Mouse (Mus musculus): ENCODE measurements around the gene Btg3.
"Not testable (repeated sequence)": the region's sequence is repeated elsewhere in the genome, so short reads cannot be mapped to it uniquely, and the experiment has no call there.

Gene Btg3

DNA sequence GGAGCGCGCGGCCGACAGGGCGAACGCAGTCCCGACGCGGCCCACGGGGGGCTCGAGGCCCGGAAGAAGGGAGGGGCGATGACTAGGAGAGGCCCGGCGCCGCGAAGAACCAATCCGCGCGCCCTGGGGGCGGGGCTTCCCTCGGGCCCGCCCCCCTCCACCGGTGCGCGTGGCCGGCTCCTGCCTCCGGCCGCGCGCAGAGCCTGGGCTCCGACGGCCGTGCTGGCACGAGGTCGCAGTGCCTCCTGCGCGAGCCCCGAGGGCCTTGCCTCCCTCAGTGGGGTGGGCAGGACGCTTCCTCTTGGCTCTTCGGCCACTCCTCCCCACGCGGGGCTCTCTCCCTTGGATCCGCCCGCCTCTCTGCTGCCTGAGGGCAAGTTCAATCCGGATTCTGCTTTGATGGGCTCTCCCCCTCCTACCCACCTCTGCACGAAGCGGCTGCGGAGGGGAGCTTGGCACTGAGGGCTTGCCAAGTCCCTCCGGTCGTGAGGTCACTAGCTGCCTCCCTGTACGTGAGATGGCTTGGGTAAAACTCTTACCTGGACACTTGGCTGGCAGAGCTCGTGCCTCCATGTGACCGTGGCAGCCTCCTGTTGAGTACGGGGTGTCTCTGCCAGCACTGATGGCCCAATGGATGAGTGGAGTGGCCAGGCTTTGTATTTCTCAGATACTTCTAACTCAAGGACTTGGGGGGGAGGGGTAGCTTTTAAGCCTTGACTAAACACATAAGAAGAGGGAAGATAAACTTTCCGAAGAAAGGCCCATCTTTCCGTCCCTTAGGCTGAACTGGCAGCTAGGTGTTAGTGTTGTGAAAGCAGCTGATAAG is at the start of gene Btg3:
Btg3 (minus strand) TSS at position 448 of the 826 bp plus-strand sequence.
- peak; percentile 90 for DNase-seq (ENCODE audit: low spot score)

DNA sequence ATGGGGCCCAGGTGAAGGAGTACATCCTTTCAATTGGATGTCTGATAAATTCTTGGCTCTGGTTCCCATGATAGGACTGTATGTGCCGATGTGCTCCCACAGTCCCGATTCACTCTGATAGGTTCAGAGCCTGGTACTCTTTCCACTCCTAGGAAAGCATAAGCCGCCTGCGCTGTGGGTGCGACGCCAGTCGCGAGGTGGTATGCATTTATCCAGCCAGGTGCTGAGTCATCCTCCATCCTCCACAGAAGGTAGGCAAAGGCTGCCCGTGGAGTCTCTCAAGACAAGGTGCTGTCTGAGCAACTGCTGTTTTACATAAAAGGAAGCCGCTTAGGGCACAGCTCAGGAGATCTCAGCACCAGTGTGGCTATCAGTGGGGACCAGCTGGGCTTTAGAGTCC is 40.7 kb upstream of the Btg3 start:
- no peak for DNase-seq (ENCODE audit: low spot score)

DNA sequence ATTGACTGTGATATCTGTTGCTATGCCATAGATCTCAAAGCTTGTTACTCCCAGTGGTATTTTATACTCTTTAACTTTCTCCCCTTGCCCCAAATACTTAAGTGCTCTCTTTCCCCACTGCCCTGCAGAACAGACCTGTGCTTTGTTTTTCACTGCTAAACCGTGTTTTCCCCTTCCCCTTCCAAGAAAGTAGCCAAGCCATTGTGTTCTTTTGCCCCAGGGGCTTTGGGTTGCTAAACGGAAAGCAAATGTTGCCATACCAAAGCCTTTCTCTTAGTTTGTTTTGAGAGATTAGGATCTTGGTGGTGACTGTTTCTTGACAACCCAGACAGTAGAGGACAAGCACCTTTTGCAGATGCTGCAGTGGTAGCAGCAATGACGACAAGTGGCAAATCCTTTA is 39.5 kb upstream of the Btg3 start:
- no peak for DNase-seq (ENCODE audit: low spot score)

DNA sequence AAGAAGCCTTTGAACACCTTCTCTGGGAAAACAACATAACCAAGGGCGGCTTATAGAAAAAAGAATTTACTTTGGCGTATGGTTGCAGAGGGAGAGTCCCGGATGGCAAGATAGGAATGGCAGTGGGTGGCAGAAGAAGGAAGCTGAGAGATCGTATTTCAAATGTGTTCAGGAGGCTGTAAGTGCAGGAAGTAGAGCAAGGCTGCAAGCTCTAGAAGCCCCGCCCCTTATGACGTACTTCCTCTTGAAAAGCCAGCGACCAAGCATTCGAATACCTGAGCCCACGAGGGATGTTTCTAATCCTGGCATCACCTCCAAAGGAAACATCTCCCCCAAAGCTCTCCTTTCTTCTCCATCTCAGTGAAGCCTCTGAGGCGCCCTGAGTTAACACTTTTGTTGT is 33.0 kb upstream of the Btg3 start:
- DNase-seq (ENCODE audit: low spot score): no peak

DNA sequence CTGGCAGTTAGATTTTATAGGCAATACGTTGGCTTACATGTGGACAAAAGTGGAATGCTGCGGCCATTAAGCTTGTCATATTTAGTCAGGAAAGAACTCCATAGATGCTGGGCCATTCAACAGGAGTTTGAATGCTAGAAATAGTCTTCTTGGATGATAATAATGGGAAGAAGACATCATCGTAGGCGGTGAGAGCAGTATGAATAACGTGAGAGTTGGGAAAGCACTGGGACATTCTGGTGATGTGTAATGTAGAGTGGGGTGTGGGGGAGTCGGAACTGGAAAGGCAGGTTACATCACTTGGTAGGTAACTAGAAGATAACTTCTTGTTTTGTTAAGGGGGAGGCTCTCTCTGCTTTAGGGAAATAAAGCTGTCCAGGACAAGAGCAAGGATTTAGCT is 30.9 kb upstream of the Btg3 start:
- DNase-seq (ENCODE audit: low spot score): no peak

DNA sequence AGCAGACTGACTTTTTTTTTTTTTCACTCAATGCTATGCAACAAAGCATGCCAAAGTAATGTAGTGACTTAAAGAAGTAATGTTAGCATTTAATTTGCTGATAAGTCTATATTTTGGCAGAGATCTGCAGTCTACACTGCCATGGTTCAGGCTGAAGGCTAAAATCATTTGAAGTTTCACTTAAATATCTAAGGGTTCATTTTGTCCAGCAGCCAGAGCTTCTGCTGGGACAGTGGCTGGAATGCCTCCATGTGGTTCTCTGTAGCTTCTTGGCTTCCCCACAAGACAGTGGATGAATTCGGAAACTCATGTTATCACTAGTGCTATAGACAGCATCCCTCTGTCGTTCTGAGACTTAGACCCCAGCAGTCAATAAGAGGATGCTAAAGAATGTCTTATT is 29.7 kb upstream of the Btg3 start:
- no peak for DNase-seq (ENCODE audit: low spot score)

DNA sequence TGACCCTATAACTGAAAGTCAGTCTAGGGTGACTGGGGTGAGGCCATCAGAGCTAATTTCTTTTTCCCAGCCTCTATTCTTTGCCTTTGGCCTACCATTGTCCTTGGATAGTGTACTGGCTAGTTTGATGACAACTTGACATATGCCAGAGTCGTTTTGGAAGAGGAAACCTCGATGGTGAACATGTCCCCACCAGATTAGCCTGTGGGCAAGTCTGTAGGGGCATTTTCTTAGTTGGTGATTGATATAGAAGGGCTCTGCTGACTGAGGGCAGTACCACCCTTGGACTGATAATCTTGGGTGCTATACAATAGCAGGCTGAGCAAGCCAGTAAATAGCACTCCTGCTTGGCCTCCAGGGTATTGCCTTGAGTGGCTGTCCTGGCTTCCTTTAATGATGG is 25.3 kb upstream of the Btg3 start:
- DNase-seq (ENCODE audit: low spot score): no peak

DNA sequence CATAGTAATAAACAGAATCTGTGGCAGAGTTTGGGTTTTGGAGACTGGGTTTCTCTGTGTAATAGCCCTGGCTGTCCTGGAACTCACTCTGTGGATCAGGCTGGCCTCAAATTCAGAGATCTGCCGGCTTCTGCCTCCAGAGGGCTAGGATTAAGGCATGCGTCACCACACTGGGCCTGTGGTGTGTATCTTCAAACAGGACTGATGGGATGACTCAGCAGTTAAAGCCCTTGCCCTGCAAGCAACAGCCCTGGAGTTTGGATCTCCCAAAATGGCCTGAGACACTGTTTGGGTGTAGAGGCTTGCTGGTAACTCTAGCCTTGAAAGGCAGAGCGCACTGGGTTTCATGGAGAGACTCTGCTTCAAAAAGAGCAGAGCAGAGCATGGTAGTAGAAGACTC is 22.4 kb upstream of the Btg3 start:
- no peak for DNase-seq (ENCODE audit: low spot score)

DNA sequence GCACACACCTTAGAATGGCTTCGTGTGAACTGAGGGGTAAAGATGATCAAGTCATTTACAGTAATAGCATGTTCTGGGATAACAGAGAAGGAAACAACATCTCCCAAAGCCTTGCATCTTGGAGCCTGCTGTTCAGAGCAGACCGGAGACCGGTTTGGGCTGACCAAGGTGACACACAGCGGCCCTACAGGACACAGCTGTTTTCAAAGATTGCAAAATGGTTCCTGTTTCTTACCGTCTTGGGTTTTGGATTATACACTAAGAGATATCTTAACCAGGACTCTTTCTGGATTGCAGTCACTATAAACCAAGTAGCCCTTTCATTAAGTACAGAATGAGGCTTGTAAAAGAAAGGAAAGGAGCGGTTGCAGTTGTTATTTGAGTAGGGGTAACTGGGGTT is 21.7 kb upstream of the Btg3 start:
- no peak for DNase-seq (ENCODE audit: low spot score)

DNA sequence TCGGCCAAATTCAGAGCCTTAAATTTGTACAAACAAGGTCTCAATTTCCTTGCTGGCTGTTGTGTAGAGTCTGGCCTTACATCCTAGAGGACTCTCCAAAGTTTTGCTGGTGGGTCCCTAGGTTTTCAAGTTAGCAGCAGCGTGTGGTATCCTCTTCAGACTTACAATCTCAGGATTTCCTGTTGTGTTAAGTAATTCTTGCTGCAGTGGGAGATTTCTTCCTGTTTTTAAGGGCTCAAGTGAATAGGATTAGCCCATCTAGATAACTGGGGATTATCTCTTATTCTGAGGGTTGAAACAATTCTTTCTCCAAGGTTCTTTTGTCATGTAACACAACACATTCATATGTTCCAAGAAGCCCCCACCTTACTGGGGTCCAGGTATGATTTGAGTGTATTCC is 14.4 kb upstream of the Btg3 start:
- no peak for DNase-seq (ENCODE audit: low spot score)

DNA sequence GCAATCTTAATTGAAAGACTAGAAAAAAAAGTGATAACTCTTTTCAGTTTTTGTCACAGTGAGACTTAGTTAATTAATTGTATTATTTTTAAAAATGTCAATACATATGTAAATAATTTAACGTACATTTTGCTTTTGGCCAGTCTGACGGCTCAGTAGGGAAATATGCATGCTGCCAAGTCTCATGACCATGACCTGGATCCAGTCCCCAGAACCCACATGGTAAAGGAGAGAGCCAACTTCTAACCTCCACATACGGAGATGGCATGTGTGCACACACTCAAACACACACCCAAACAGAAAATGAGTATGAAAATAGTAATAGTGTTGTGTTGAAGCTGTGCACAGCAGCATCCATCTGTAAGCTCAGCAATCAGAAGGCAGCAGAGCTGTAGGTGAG is 13.0 kb upstream of the Btg3 start:
- DNase-seq (ENCODE audit: low spot score): no peak

DNA sequence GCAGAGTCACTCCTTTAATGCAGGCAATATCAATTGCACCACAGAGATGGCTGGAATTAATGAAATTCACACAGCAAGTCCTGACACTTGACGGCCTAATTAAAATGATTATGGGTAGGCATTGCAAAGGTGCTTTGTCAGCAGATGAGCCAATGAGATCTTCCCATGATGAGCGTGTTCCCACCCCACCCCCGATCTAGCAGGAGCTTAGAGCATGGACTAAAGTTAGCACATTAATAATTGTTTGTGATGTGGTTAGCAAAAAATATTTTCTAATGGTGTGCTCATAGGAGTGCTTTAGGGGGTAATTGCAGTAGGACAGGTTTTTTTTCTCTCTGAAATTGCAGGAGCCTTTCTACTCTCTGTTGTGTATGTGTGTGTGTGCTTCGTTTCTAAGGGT is 12.1 kb upstream of the Btg3 start:
- DNase-seq (ENCODE audit: low spot score): no peak

DNA sequence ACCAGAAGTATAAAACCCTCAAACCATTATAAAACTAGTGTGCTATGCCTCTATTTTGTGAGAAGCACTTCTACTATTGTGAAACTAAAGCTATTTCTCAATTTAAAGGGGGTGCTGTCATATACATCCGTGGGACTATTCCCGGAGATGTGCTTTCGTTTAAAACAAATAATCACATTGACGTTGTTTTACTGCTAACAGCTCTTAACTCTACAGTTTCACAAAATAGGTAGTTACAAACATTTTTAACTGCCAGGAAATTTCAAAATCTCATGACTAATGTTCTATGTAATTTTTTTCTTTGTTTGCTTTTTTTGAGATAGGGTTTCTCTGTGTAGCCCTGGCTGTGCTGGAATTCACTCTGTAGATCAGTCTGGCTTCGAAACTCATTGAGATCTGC is 1.5 kb upstream of the Btg3 start:
- no peak for DNase-seq (ENCODE audit: low spot score)

DNA sequence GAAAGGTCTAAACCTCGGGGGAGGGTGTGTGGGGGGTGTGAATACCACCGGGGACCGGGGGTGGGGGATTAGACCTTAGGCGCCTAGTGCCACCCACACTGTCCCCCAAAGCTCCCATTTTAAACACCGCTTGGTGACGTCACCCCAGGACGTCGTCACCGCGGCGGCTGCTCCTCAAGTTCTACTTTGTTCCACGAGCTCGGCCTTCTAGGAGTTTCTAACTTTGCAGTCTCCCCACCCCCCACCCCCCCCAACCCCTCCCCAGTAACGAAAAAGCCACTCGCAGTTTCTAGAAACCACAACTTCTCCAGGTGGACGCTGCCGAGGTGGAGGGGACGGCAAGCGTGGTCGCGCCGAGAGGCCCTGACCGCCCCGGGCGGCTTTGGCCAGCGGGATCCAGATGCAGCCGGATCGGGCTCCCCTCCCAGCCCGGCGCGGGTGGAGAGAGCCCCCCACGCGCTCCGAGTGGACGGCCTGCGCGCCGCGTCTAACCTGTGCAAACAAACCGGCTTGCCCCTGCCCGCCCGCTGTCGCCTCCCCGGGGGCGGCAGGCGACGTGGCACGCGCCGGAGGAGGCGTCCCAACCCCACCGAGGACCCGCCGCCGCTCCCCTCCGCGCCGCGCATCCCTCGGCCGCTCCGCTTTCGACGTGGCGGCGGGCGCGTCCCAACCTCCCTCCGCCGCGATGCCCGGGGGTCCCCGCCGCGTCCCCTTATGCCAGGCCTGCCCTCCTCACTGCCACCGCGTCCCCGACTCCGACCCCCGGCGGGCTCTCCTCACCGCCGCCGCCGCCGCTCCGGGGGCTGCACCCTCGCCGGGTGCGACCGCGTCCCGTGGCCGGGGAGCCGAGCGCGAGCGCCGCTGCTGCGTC is 936 bp downstream of the Btg3 start:
- DNase-seq (ENCODE audit: low spot score): peak; percentile 41

DNA sequence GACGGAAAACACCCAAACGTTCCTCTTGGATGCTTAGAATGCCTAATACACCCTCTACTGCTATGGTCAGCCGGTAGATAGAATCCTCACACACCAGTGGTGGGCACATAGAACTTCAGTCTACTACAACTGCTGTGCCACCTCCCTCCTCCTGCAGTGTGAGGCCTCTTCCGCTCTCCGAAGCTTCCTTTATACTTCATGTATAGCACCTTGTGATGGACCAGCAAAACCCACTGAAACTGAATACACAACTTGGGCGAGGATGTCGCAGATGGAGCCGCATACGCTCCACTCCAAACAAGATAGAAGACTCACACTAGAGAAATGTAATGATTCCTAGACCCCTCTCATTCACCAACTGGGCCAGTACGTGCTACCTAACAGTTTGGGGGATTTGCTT is 1.8 kb downstream of the Btg3 start:
- peak; percentile 6 for DNase-seq (ENCODE audit: low spot score)

DNA sequence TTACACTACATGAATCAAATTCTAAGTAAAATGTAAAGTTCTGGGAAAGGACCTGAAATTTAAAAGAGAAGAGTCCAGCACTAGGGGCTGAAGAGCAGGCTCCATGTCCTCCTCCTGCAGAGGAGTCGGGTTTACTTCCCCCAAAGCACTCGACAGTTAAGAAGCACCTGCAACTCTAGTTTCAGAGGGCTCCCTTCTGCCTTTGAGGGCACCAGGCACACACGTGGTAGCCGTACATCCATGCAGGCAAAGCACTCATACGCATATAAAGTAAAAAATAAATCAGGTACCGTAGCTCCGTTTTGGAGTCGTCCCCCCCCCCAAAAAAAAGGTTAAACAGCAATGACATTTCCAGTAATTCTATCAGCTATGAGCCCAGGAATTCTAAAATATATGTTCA is 3.2 kb downstream of the Btg3 start:
- no peak for DNase-seq (ENCODE audit: low spot score)

DNA sequence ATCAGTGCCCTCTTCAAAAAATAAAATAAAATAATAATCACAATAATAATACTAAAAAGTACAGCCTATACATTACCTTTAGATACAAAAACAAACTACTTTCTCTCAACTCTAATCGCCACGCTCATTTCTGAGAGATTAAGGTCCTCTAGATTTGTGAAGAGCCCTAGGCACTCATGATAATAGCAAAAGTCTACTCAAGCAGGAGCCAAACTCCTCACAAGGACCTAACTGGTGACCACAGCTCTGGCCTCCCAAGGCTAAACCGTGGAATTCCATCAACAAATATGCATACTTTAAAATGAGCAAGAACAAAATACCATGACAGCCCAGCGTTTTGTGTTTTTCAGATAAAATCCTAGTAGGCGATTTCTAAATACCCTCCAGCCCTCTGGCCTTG is 4.2 kb downstream of the Btg3 start:
- DNase-seq (ENCODE audit: low spot score): no peak

DNA sequence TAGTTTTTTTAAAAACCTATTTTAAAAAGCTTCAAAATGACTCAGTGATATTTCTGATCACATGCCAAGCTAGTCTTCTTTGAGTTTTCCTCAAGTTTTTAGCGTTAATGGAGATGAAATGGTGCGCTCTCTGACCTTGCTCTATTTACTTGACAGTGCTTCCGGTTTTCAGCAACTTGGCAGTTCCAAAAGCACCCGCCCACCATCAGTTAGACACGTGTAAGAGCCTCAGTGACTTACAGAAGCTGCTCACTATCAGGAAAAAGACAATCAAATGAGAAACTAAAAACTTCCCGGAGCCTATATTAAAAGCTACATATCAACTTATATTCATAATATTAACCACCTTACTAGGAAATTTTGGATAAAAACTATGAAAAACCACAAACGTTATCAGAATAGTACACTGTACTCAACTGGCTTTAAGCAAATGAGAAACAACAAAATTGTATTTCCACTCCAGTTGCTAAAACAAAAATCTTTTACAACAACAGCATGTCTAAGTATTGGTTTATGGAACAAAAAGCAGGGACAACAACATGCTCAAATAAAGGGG is 5.4 kb downstream of the Btg3 start:
- DNase-seq (ENCODE audit: low spot score): no peak

DNA sequence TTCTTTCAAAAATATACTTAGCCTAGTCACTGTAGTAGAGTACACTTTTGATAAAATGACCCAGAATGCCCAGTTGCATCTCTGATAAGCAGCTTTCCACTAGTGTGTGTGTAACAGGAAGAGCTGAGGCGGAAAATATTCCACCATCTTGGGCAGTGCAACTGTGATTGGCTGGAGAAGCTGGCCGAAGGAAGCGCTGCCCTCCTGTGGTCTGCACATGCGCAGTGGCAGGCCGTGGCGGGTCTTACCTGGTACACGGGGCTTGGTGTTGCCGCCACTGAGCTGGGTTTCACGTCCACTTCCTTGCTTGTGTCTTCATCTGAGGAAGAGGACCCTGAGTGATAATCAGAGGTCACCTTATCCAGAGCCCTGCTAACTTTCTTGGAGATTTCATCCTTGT is 12.4 kb downstream of the Btg3 start:
- not testable (repeated sequence) for DNase-seq (ENCODE audit: low spot score)

DNA sequence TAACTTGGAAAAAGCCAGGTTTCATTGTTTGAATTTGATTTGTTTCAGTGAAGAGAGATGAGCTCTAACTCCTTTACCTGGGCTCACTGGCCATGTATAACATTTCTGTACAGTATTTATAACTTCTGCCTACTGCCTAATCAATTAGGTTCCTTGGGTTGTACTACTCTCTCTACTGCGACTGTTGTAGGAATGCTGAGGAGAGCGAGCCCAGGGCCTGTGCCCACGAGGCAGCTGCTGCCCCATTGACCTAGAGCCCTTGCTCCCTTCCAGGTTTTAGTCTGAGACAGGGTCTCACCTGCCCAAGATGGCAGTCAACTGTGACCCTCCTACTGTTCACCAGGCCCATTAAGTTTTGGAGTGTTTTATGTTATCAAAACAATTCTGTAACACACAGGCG is 15.5 kb downstream of the Btg3 start:
- DNase-seq (ENCODE audit: low spot score): no peak

DNA sequence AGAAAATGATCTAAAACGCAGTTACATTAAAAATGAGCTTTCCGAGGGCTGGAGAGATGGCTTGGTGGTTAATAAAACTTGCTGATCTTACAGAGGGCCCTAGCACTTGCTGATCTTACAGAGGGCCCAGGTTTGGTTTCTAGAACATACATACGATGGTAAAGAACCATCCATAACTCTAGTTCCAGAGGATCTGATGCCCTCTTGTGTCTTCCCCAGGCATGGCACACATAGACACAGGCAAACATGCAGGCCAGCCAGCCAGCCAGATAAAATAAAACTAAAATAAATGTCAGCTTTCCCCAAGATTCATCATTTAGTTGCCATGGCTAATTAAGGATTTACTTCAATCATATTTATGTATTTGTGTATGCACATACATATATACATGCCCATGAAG is 19.2 kb downstream of the Btg3 start:
- no peak for DNase-seq (ENCODE audit: low spot score)

DNA sequence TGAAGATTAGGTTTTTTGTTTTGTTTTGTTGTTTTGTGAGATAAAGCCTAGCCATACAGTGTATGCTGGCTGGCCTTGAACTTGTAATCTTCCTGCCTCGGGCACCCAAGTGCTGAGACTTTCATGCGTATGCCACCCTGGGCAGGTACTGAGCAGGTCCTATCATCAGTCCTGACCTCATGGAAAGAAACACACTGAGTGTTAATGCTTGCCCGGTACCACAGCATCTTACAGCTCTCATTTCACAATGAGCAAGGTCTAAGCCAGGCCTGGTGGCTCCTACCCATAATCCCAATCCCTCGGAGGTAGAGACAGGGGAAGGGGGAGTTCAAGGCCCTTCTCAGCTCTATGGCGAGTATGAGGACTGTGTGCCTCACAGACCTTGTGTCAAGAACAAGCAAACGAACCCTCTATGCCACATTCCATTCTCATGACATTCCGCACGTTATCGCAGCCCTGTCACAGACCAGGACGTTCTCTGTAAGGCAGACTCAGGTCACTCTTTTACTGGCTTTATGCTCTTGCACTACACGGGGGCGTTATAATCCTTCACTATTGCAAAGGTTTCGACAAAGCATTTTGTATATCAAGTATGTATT is 29.6 kb downstream of the Btg3 start:
- DNase-seq (ENCODE audit: low spot score): no peak

Data from MN1 (cell line).